Mouse (Mus musculus) adipocyte (in vitro differentiated cells): ENCODE results near the gene Sh3glb1.

Experiments used
- DNase-seq: peaks from one replicate; pipeline ENCODE4 v3.0.0-alpha.2; 2016; ENCODE audit warnings: low spot score

The Sh3glb1 gene

GRCm38 (mm10) chr3:144669944-144670874 lies 49.9 kb downstream of the Sh3glb1 start:
- no peak for DNase-seq

DNA sequence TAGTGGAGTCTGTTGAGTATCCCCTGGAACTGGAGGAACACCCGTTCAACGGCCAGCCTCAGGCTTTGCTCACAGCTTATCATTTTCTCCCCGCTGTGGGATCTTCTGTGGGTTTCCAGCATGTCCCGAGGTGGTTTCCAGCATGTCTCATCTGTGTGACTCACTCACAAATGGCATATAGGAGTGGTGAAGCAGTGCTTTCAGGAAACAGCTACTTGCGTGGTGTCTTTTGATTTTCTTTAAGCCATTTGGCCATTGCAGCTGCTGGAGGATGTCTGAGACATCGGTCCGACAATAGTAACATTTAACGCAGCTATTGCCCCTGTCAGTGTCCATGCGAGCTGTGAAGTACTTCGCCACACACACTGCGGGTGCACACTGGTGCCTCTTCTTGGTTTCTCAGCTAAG lies 50.7 kb downstream of the Sh3glb1 start:
- no peak for DNase-seq

DNA sequence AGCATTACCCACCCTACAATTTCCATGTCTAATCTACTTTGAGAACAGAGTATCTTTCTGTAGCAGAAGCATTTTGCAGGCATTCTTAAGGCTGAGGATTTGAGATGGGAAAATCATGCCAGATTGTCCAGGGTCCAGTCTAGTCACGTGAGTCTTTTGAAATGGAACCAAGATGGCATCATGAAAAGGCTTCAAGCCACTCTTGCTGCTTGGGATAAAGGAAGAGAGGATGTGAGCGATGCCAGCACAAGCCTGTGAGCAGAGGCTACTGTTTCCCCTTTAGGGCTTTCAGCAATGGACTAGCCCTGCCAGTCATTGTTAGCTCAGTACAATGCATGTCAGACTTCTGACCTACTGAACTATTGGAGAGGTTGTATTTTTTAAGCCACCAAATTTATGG lies 51.2 kb downstream of the Sh3glb1 start:
- no peak for DNase-seq

GRCm38 (mm10) chr3:144668039-144668438 lies 52.1 kb downstream of the Sh3glb1 start:
- no peak for DNase-seq

GRCm38 (mm10) chr3:144664363-144665299 lies 55.5 kb downstream of the Sh3glb1 start:
- peak; percentile 80 for DNase-seq

DNA sequence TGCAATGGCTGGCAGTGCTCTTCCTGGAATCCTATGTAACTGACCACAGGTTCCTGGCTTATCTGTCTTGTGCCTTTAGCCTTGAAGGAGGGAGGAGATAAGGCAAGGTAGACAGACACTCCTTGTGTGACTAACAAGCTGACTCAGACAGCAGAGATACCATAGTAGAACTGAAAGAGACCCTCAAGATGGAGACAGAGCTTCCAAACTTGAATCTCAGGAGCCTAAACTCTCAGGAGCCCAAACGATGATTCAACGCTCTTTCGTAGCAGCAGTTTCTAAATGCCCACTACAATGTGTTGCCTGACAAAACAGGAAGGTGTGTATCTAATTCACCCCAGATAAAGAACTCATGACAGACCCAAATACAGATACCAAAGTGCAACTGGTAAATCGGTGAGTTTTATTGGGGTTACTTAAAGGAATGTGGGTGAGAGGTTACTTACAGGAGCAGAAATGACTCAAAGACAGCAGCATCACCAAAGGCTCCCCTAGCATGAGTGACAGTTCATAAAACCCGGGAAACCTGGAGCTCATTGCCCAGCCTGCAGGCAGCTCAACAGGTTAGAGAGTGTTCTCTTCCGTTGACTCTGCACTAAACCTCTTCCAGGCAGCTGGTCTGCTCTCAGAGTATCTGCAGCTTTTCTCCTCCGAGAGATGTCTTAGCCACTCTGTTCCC lies 56.6 kb downstream of the Sh3glb1 start:
- no peak for DNase-seq

GRCm38 (mm10) chr3:144662215-144662852 lies 57.8 kb downstream of the Sh3glb1 start:
- DNase-seq = no peak

GRCm38 (mm10) chr3:144661439-144661838 lies 58.7 kb downstream of the Sh3glb1 start:
- no peak for DNase-seq

DNA sequence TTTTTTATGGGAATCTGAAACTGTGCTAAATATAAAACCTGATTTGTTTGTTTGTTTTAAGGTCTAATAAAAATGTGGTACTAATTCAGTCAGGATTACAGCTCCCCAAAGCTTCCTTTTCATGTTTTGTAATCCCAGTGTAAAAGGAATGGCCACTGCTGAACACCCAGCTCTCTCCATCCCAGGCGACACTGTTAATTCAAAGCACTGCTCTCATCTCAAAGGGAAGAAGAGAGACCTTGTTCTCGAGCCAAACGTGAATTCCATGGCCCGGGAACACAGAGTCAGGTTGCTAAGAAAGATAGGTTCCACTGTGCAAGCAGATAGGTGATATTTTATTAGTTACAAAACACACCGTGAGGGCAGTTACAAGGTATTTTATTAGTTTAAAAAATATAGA lies 75.9 kb downstream of the Sh3glb1 start:
- no peak for DNase-seq

GRCm38 (mm10) chr3:144643301-144643871 lies 76.7 kb downstream of the Sh3glb1 start:
- peak; percentile 98 for DNase-seq

GRCm38 (mm10) chr3:144642141-144642540 lies 78.0 kb downstream of the Sh3glb1 start:
- peak; percentile 86 for DNase-seq

DNA sequence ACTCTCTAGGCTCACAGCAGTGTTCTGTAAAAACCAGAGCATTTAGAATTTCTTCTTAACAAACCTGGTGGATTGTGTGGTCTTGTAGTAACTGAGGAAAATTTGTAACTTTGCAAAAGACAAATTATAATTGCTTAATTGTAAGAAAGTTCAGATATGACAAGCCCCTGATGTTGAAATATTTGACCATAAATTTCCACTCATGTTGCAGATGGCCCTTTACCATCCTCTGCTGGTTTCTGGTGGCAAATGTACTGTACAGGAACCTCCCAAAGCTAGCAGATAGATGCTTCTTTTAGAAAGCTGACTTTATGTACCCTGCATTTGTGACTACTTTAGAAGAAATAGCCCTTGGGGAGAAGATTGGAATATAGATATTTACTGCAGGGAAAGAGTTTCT lies 80.1 kb downstream of the Sh3glb1 start:
- DNase-seq = peak; percentile 71

DNA sequence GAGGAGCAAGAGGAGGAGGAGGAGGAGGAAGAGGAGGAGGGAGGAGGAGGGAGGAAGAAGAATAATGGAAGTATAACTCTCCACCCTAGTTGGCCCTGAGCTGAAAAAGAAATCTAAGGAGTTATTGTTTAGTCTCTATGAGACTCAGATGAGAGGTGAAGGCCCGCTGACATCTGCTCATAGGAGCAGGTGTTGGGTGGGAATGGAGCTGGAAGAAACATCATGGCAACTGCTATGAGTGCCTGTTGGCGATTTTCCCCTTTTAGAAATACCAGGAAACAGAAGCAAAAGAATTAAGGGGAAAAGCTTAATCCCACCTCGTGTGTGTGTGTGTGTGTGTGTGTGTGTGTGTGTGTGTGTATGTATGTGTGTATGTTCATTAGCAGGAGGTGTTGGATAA lies 80.7 kb downstream of the Sh3glb1 start:
- DNase-seq = no peak

GRCm38 (mm10) chr3:144638110-144638509 lies 82.0 kb downstream of the Sh3glb1 start:
- no peak for DNase-seq

DNA sequence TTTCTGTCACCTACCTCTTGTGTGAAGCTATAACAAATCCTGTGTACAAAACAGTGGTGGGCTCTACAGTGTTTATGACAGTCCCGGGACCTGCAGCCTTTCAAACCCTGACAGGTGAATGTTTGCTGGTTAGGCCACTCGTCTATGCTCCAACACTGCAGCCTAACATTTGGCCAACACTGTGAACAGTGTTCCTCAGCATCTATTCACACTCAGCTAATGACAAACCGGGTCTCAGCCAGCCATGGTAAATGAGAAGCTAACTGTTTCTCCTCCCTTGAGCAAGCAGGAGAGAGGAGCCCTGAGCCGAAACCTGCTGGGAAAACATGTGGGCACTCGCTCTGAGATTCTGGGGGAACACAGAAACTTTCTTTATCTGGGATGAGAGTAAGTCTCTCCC lies 84.9 kb downstream of the Sh3glb1 start:
- DNase-seq = no peak
